Mouse (Mus musculus) gastrocnemius, postnatal 36 days (tissue): Measurements from ENCODE around the gene Acp2. TPM values are rescaled to one million over a fixed set of nuclear protein-coding genes. Genes with fewer than 3 reads are reported as not detected.
A peak's percentile ranks its signal among the peaks of the same experiment; 100 is the strongest.

Experiments
- DNase-seq, 2 experiments: peaks; one replicate each; pipeline ENCODE4 v3.0.0; 2022
- intact Hi-C: fragments of 180-260 bp; cut with DNase I; formaldehyde crosslinking; loops from one replicate; pipeline ENCODE4 v1.15.1; 2025
- total RNA-seq, 2 experiments: library from RNA; stranded (reverse); gene quantifications; 2 replicates each; pipeline ENCODE4 v1.2.3; 2021

Acp2 gene
- total RNA-seq, 2 experiments from 2014 or later: 13.0 to 14.3 TPM

DNA sequence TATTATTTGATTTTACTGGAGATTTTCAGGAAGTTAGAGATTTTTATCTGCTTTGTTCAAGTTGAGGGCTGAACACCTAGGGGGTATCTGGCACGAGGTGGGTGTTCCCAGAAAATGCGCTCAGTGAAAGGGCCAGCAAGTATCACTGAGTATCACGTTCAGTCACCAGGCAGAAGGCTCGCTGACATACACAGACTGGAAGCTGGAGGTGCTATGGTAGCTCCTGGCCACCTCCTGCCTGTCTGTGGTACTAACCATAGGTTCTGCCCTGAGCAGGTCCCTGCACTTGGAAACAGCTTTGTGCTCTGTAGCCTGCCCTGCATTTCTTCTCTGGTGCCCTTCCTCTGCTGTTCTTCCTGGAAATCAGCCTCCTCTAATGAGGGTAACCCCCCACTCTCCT lies 49.8 kb downstream of the Acp2 start:
- DNase-seq: no peak
- intact Hi-C loops: no loop called here

DNA sequence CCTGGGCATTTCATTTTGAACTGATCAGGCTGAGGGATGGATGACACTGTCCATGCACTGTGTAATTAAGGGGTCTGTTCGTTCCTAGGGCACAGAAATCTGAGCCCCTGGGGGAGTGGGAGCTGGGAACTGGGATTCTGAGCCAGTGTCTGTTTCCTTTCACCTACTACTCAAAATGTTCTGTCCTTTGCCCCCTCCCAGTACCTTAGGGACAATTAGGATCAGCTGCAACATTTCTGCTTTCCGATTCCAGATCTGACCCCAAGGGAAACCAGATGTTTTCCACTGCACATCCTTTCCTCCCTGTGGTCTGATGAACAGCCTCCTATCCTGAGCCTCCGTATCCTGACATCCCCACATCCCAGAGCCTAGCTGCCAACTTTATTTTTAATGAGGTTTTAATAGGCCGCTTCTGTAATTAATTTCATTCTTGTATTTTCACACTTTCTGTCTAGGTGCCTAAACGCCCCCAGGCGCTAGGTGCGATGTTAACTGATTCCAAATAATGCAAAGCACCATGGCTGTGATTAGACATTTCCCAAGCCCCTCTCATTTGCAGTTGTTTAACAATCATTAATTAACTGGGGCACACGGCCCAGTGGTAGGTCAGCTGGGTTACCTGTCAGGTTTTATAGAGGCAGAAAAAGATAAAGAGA lies 52.2 kb downstream of the Acp2 start:
- DNase-seq: no peak
- intact Hi-C loops: no loop called here

DNA sequence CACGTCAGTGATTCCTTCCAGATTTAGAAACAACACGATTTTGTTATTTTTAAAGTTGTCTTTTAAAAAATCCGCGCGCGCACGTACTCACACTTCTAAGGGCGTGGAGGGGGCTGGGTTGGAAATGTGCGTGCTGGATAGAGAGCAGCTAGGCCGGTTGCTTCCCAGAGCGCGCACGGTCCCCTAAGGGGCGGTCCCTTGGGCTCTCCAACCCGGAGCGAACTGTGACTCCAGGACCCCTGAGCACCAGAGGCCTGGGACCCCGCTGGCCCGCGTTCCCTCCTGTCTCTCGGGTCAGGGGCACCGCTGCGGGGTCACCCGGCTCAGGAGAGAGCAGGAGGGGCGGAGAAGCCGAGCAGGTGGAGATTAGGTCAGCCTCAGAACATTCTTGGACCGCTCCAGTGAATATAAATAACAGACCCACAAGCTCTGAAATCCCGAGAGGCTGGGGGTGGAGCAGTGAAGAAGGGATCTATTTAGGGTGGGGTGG lies 53.0 kb downstream of the Acp2 start, which contains the start of gene Pacsin3:
Pacsin3 (plus strand) TSS at position 294 of the 490 bp plus-strand sequence.
- intact Hi-C loops: no loop called here
- DNase-seq: peak; percentile 37 to 62

DNA sequence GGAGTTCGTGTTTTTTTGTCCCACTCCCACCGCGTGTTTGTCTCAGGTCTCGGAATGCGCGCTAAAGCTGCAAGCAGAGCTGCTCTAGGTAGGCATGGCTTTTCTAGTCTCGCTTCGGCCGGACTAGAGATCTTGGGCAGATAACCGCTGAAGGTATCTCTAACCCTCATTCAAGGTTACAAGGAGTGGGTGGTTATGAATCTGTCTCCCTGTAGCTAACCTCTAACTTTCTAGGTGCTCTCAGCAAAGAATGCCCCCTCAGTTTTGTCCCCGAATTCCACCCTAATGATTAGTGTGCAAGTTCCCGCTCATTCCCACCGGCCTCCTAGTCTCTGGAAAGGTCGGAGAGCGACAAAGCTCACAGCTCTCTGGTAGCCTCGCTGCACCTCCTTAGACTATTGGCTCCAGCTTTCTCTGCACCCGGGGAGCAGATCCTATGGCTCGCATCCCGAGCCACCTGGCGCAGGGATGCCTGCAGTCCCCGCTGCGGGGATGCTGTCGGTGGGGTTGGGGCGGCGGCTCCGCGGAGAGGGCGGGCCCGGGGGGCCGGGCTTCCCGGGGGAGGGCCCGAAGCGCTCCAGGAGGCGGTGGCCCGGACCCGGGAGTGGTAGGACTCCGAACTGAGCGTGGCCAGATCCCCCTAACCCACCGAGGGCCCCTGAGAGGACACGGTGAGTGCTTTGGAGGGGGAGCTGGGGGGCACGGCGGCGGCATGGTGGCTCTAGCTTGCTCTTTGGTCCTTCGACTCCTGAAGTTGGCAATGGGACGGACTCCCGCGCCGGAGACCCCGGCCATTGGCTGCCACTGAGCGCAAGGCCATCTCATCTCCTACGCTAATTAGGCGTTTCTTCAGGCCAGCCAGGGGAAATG lies 53.8 kb downstream of the Acp2 start:
- DNase-seq: peak; percentile 60 to 71
- intact Hi-C loops: no loop called here

DNA sequence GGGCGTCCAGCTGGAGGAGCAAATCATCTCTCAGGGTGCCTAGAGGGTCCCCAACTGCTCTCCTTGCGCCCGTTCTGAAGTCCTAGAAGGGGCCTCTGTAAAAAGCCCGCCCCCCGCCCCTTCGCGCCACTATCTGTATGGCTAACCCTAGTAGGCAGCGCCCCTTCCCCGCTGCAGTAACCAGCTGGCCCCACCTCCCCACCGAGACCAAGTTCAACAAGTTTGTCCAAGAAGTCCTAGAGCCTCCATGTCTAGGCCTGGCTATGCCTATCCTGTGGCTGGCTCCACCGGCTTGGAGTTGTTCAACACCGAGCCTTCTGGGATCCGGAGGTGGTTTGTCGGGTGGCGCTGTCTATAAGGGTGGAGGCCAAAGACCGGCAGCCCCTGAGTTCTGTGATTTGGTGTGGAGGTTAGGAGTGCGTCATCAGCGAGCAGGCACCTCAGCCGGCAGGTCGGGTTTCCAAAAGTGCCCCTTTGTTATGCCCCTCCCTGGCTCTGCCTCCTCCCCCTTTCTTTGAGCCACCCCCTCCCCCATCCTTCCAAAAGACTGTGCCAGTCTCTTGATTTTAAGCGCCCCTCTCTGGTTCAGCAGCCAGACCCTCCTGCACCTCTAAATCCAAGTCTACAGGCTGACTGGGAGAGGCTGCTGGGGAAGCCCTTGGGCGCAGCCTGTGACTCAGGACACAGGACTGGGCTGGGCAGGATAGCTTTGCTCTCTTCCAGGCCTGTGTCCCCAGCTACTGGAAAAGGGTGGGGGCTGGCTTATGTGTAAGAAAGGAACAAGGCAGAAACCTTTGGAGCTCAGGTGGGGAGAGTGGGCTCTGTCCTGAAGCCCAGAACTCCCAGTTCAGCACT lies 54.7 kb downstream of the Acp2 start:
- intact Hi-C loops: no loop called here
- no peak for DNase-seq

DNA sequence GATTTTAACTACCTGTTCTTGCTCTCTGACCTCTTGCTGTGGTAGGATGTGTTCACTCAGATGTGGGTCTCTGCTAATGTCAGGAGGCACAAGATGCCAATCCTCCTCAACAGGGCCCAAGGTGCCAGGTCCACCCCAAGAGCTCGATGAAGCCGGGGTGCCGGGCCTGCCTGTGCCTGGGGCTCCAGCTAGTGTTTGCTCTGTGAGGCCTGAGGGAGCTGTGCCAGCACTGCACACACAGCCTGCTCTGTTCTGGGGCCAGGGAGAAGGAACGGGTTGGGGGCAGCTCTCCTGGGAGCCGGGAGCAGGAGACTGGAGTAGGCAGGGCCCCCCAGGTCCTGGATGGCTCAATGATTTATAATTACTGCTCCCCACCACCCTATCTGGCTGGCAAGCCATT lies 55.4 kb downstream of the Acp2 start:
- no peak for DNase-seq
- intact Hi-C loops: loop anchor here (2.0 kb wide), 1 partner anchor 21 kb away; the partner anchor contains the start of gene Ddb2

DNA sequence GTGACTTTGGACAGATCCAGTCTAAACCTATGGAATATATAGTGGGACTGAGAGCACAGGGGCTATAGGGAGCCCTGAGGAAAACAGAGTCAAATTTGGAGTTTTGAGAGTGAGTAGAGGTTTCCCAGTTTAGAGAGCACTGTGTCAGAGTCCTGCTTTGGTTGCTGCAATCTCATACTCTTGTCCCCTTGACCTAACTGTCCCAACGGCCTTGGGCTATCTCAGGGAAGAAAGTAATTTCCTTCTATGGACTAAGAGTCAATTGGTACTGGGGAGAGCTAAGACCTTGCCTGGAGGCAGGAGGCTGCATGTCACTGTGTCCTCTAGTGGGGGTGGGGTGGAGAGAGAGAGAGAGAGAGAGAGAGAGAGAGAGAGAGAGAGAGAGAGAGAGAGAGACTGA lies 56.1 kb downstream of the Acp2 start:
- intact Hi-C loops: loop anchor here (2.0 kb wide), 1 partner anchor 22 kb away; the partner anchor contains the start of gene Ddb2
- DNase-seq: no peak

DNA sequence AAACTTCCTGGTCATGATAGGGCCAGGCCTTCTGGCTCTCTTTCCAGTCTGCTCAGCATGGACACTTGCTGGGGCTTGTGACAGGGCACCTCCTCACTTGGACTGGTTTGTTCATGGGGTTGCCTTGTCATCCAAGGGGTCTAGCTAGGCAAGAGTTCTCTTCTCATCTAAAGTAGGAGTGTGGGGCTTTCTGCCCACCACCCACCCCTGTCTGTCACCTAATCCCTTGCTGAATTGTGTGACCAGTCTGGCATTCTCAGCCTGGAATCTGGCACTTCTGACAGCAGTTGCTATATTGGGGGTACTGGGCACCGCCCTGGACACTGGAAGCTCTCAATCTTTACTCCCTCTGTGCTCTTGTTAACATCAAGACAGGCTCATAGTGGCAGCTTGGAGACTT lies 56.8 kb downstream of the Acp2 start:
- intact Hi-C loops: loop anchor here (2.0 kb wide), 1 partner anchor 23 kb away; the partner anchor contains the start of gene Ddb2

More for the DNA sequence above, 56.8 kb downstream of the Acp2 start:
- peak in 1 of 2 experiments; percentile 46 for DNase-seq

Other genes with a start within 250 kb of the Acp2 start
- 10 to 100 TPM; 21.7 to 23.9 TPM for gene Rapsn, start 167.3 kb upstream of the Acp2 start, total RNA-seq
- gene Psmc3, start 148.9 kb upstream of the Acp2 start, total RNA-seq: 100 to 1,000 TPM; 223 to 229 TPM
- 10 to 100 TPM; 21.1 to 21.7 TPM for gene Slc39a13, start 132.5 kb upstream of the Acp2 start, total RNA-seq
- gene Spi1, start 120.5 kb upstream of the Acp2 start, total RNA-seq: 1 to 10 TPM in 1 of 2 experiments, under 1 TPM in 1; 0.91 to 1.1 TPM
- gene Mybpc3, start 84.7 kb upstream of the Acp2 start, total RNA-seq: not detected
- gene Madd, start 19.0 kb upstream of the Acp2 start, total RNA-seq: 1 to 10 TPM; 4.1 to 5.0 TPM
- gene Nr1h3, start 51 bp upstream of the Acp2 start, total RNA-seq: 10 to 100 TPM; 17.3 to 19.1 TPM
- 1 to 10 TPM; 2.1 to 2.6 TPM for gene Ddb2, start 34.1 kb downstream of the Acp2 start, total RNA-seq
- 100 to 1,000 TPM; 333 to 372 TPM for gene Pacsin3, start 53.1 kb downstream of the Acp2 start, total RNA-seq
- 100 to 1,000 TPM; 131 to 132 TPM for gene Arfgap2, start 62.1 kb downstream of the Acp2 start, total RNA-seq
- gene 1110051M20Rik, start 241.8 kb downstream of the Acp2 start, total RNA-seq: 10 to 100 TPM; 12.3 to 12.6 TPM